Mouse (Mus musculus): ENCODE results near the gene Rcn3.

DNA sequence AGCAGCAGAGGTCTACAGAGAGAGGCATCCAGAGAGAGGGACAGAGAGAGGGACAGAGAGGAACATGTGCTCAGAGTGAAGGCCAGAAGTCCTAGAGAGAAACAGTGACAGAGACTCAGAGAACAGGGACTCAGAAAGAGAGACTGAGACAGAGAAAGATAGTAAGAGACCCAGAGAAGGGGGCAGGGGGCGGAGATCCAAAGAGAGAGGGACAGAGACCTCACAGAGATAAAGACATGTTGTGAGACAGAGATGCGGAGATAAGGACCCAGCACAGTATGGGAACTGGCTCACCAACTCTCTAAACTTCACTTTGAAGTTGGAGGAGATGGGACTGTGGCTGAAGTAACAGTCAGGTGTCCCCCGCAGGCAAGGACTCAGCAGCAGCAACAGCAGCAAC is 43.3 kb upstream of the Rcn3 start:
- TF ChIP-seq MYOD1 (IDR thresholded peaks at IDR 0.05; ENCODE audit: control insufficient read depth, insufficient read length, low read depth) (no peak), CTCF (IDR thresholded peaks at IDR 0.05; ENCODE audit: control insufficient read depth, insufficient read depth, insufficient read length) (no peak), MAX (IDR thresholded peaks at IDR 0.05) (no peak), MYOG (IDR thresholded peaks at IDR 0.05; ENCODE audit: control insufficient read depth, extremely low read depth, insufficient read length) (no peak), USF1 (IDR thresholded peaks at IDR 0.05; ENCODE audit: low read depth) (no peak)
